Mouse (Mus musculus): ENCODE measurements at regions not wholly inside any gene's neighbourhood (a gene's known extent, or its start where the extent isn't known, plus 50 kb on each side); places are given as distances from the start of the nearest gene placed in this dataset.

GRCm38 (mm10) chr10:92347960-92348675, 374.1 kb downstream of the Nedd1 start:
- H3K36me3 ChIP-seq (ENCODE audit: control insufficient read depth, insufficient read depth), result no peaks in the 10 kb centered on the region
- H3ac ChIP-seq (ENCODE audit: control insufficient read depth, insufficient read length), result no peak overlapping the region
- no peaks in the 10 kb centered on the region for H3K27me3 ChIP-seq (ENCODE audit: control insufficient read depth, insufficient read depth, insufficient read length)
- H3K79me2 ChIP-seq (ENCODE audit: control insufficient read depth, insufficient read depth), result no peaks in the 10 kb centered on the region
- H3K4me2 ChIP-seq (ENCODE audit: low read depth), result no peak overlapping the region
- TF ChIP-seq USF1 (IDR thresholded peaks at IDR 0.05; ENCODE audit: low read depth), result no peak
- no peak for TF ChIP-seq POLR2AphosphoS2 (IDR thresholded peaks at IDR 0.05; ENCODE audit: insufficient read length, low read depth)
- no peak for TF ChIP-seq MYOG (IDR thresholded peaks at IDR 0.05; ENCODE audit: control insufficient read depth in 1 of 3, insufficient read depth in 1 of 3, insufficient read length in 2 of 3, low read depth in 2 of 3)
- no peak for TF ChIP-seq MYOD1 (IDR thresholded peaks at IDR 0.05; ENCODE audit: control insufficient read depth in 1 of 3, insufficient read length in 2 of 3, low read depth in 2 of 3)
- TF ChIP-seq SRF (IDR thresholded peaks at IDR 0.05; ENCODE audit: control insufficient read depth, insufficient read length, low read depth), result no peak
- no peak for TF ChIP-seq CEBPB (IDR thresholded peaks at IDR 0.05; ENCODE audit: insufficient read depth, poor library complexity, severe bottlenecking)
- TF ChIP-seq REST (IDR thresholded peaks at IDR 0.05; ENCODE audit: insufficient read depth, insufficient read length), result no peak
- no peak for TF ChIP-seq TCF3 (IDR thresholded peaks at IDR 0.05; ENCODE audit: insufficient read length, low read depth)
- TF ChIP-seq POLR2A (IDR thresholded peaks at IDR 0.05; ENCODE audit: insufficient read length, low read depth), result no peak
- no peak for TF ChIP-seq MAX (IDR thresholded peaks at IDR 0.05; ENCODE audit: low read depth)
- no peak overlapping the region for H3K4me3 ChIP-seq

- Histone ChIP-seq H3ac (ENCODE audit: control insufficient read depth, insufficient read length) (no peak overlapping the region), H3K79me2 (ENCODE audit: control insufficient read depth, insufficient read depth) (no peaks in the 10 kb centered on the region), H3K27me3 (ENCODE audit: control insufficient read depth, insufficient read depth, insufficient read length) (no peaks in the 10 kb centered on the region), H3K4me3 (no peak overlapping the region), H3K36me3 (ENCODE audit: control insufficient read depth, insufficient read depth) (no peaks in the 10 kb centered on the region), H3K4me2 (ENCODE audit: low read depth) (no peak overlapping the region)
- TF ChIP-seq TCF3 (IDR thresholded peaks at IDR 0.05; ENCODE audit: insufficient read length, low read depth) (no peak), TCF12 (IDR thresholded peaks at IDR 0.05; ENCODE audit: insufficient read depth, poor library complexity, severe bottlenecking) (no peak), SRF (IDR thresholded peaks at IDR 0.05; ENCODE audit: control insufficient read depth, insufficient read length, low read depth) (no peak), POLR2A (IDR thresholded peaks at IDR 0.05; ENCODE audit: insufficient read length, low read depth) (no peak), MYOD1 (IDR thresholded peaks at IDR 0.05; ENCODE audit: control insufficient read depth in 1 of 3, insufficient read length in 2 of 3, low read depth in 2 of 3) (no peak), REST (IDR thresholded peaks at IDR 0.05; ENCODE audit: insufficient read depth, insufficient read length) (no peak), E2F4 (IDR thresholded peaks at IDR 0.05; ENCODE audit: insufficient read depth) (no peak), USF1 (IDR thresholded peaks at IDR 0.05; ENCODE audit: low read depth) (no peak), MYOG (IDR thresholded peaks at IDR 0.05; ENCODE audit: control insufficient read depth in 1 of 3, insufficient read depth in 1 of 3, insufficient read length in 2 of 3, low read depth in 2 of 3) (no peak), MAX (IDR thresholded peaks at IDR 0.05; ENCODE audit: low read depth) (no peak), POLR2AphosphoS2 (IDR thresholded peaks at IDR 0.05; ENCODE audit: insufficient read length, low read depth) (no peak), CEBPB (IDR thresholded peaks at IDR 0.05; ENCODE audit: insufficient read depth, poor library complexity, severe bottlenecking) (no peak)
These were observed 382.5 kb downstream of the Nedd1 start for GRCm38 (mm10) chr10:92339671-92340070.

- no peak overlapping the region for H3ac ChIP-seq (ENCODE audit: control insufficient read depth, insufficient read length)
- H3K36me3 ChIP-seq (ENCODE audit: control insufficient read depth, insufficient read depth), result no peaks in the 10 kb centered on the region
- no peak for TF ChIP-seq REST (IDR thresholded peaks at IDR 0.05; ENCODE audit: insufficient read depth, insufficient read length)
- TF ChIP-seq SRF (IDR thresholded peaks at IDR 0.05; ENCODE audit: control insufficient read depth, insufficient read length, low read depth), result no peak
- H3K79me2 ChIP-seq (ENCODE audit: control insufficient read depth, insufficient read depth), result no peaks in the 10 kb centered on the region
- no peak overlapping the region for H3K4me2 ChIP-seq (ENCODE audit: low read depth)
- no peak overlapping the region for H3K4me3 ChIP-seq
- no peaks in the 10 kb centered on the region for H3K27me3 ChIP-seq (ENCODE audit: control insufficient read depth, insufficient read depth, insufficient read length)
These were observed 385.3 kb downstream of the Nedd1 start for GRCm38 (mm10) chr10:92336949-92337348.

- no peaks in the 10 kb centered on the region for H3K36me3 ChIP-seq (ENCODE audit: control insufficient read depth, insufficient read depth)
- no peaks in the 10 kb centered on the region for H3K79me2 ChIP-seq (ENCODE audit: control insufficient read depth, insufficient read depth)
- H3K4me3 ChIP-seq, result no peak overlapping the region
- TF ChIP-seq TCF12 (IDR thresholded peaks at IDR 0.05; ENCODE audit: insufficient read depth, poor library complexity, severe bottlenecking), result no peak
- TF ChIP-seq POLR2AphosphoS2 (IDR thresholded peaks at IDR 0.05; ENCODE audit: insufficient read length, low read depth), result no peak
- no peak for TF ChIP-seq CEBPB (IDR thresholded peaks at IDR 0.05; ENCODE audit: insufficient read depth, poor library complexity, severe bottlenecking)
- TF ChIP-seq MYOG (IDR thresholded peaks at IDR 0.05; ENCODE audit: control insufficient read depth in 1 of 3, insufficient read depth in 1 of 3, insufficient read length in 2 of 3, low read depth in 2 of 3), result no peak
- no peak for TF ChIP-seq POLR2A (IDR thresholded peaks at IDR 0.05; ENCODE audit: insufficient read length, low read depth)
- TF ChIP-seq MYOD1 (IDR thresholded peaks at IDR 0.05; ENCODE audit: control insufficient read depth in 1 of 3, insufficient read length in 2 of 3, low read depth in 2 of 3), result no peak
- TF ChIP-seq TCF3 (IDR thresholded peaks at IDR 0.05; ENCODE audit: insufficient read length, low read depth), result no peak
- no peak for TF ChIP-seq USF1 (IDR thresholded peaks at IDR 0.05; ENCODE audit: low read depth)
- no peak for TF ChIP-seq E2F4 (IDR thresholded peaks at IDR 0.05; ENCODE audit: insufficient read depth)
- TF ChIP-seq SRF (IDR thresholded peaks at IDR 0.05; ENCODE audit: control insufficient read depth, insufficient read length, low read depth), result no peak
- no peak for TF ChIP-seq REST (IDR thresholded peaks at IDR 0.05; ENCODE audit: insufficient read depth, insufficient read length)
- H3K27me3 ChIP-seq (ENCODE audit: control insufficient read depth, insufficient read depth, insufficient read length), result no peaks in the 10 kb centered on the region
- no peak overlapping the region for H3ac ChIP-seq (ENCODE audit: control insufficient read depth, insufficient read length)
- no peak overlapping the region for H3K4me2 ChIP-seq (ENCODE audit: low read depth)
These were observed 386.1 kb downstream of the Nedd1 start for GRCm38 (mm10) chr10:92336138-92336537.

GRCm38 (mm10) chr10:92335141-92335540, 387.1 kb downstream of the Nedd1 start:
- H3K27me3 ChIP-seq (ENCODE audit: control insufficient read depth, insufficient read depth, insufficient read length), result no peaks in the 10 kb centered on the region
- H3ac ChIP-seq (ENCODE audit: control insufficient read depth, insufficient read length), result no peak overlapping the region
- no peak overlapping the region for H3K4me3 ChIP-seq
- no peak overlapping the region for H3K4me2 ChIP-seq (ENCODE audit: low read depth)
- no peaks in the 10 kb centered on the region for H3K79me2 ChIP-seq (ENCODE audit: control insufficient read depth, insufficient read depth)
- TF ChIP-seq E2F4 (IDR thresholded peaks at IDR 0.05; ENCODE audit: insufficient read depth), result no peak
- TF ChIP-seq TCF3 (IDR thresholded peaks at IDR 0.05; ENCODE audit: insufficient read length, low read depth), result no peak
- no peaks in the 10 kb centered on the region for H3K36me3 ChIP-seq (ENCODE audit: control insufficient read depth, insufficient read depth)

Measured in myocyte (in vitro differentiated cells).